Mouse (Mus musculus): ENCODE measurements around the gene S100a13. TPM values are rescaled to one million over a fixed set of nuclear protein-coding genes. Genes with fewer than 3 reads are reported as not detected.

Gene S100a13
- polyA plus RNA-seq, 1 experiment from 2014 or later: 44.1 TPM

GRCm38 (mm10) chr3:90475831-90476611 lies 38.2 kb upstream of the S100a13 start, which contains the start of gene Ilf2:
Gene Ilf2 (plus strand): TSS chr3:90476126.
- ATAC-seq (ENCODE audit: insufficient read depth, low FRiP score): peak; percentile 99
- peak within 1 kb of the TSS; percentile 86 for H3K9ac ChIP-seq (ENCODE audit: low read length)
- WGBS: under 1% methylated on average over 45 of the region's 45 CpGs

DNA sequence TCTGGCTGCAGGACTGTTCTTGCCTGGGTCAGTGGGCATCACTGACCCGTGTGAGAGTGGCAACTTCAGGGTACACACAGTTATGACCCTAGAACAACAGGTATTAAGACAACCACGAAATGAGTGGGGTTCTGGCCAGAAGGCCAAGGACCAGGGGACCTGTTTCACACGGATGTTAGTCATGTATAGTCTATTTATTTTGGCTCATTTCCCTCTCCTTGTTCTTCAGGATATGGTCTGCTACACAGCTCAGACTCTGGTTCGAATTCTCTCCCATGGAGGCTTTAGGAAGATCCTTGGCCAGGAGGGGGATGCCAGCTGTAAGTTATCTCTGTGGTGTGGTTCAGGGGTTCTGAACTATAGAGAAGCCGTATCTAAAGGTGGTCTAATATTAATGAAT lies 27.2 kb upstream of the S100a13 start:
- 80% methylated on average over 5 of the region's 5 CpGs for WGBS
- no peak overlapping the region for H3K4me3 ChIP-seq (replicated peaks; ENCODE audit: low read length)
- H3K27me3 ChIP-seq (ENCODE audit: control insufficient read depth, insufficient read depth, low read length): no peaks in the 10 kb centered on the region
- peaks cover 8% of the 10 kb centered on the region for H3K4me1 ChIP-seq (ENCODE audit: control insufficient read depth, insufficient read depth, low read length)
- H3K9ac ChIP-seq (ENCODE audit: low read length): no peak overlapping the region
- H3K9me3 ChIP-seq (replicated peaks; ENCODE audit: control insufficient read depth, low read length): no peaks in the 10 kb centered on the region
- no peak overlapping the region for H3K27ac ChIP-seq (ENCODE audit: low read length)
- peaks cover 16% of the 10 kb centered on the region for H3K36me3 ChIP-seq (ENCODE audit: control insufficient read depth, insufficient read depth, low read length)
- ATAC-seq (ENCODE audit: insufficient read depth, low FRiP score): no peak
- no peak overlapping the region for H3K4me2 ChIP-seq (ENCODE audit: low read depth, low read length)

More at GRCm38 (mm10) chr3:90475831-90476611, 38.2 kb upstream of the S100a13 start, which contains the start of gene Ilf2:
- peak within 1 kb of the TSS; percentile 59 for H3K4me2 ChIP-seq (ENCODE audit: low read depth, low read length)
- no peaks in the 10 kb centered on the region for H3K9me3 ChIP-seq (replicated peaks; ENCODE audit: control insufficient read depth, low read length)
- peak within 1 kb of the TSS; percentile 74 for H3K4me3 ChIP-seq (replicated peaks; ENCODE audit: low read length)
- H3K36me3 ChIP-seq (ENCODE audit: control insufficient read depth, insufficient read depth, low read length): peaks cover 12% of the 10 kb centered on the region
- H3K27ac ChIP-seq (ENCODE audit: low read length): peak within 1 kb of the TSS; percentile 88
- H3K4me1 ChIP-seq (ENCODE audit: control insufficient read depth, insufficient read depth, low read length): peaks cover 7% of the 10 kb centered on the region; the same call in 1 of the 2 replicates
- no peaks in the 10 kb centered on the region for H3K27me3 ChIP-seq (ENCODE audit: control insufficient read depth, insufficient read depth, low read length)

- 76% methylated on average over 6 of the region's 6 CpGs for WGBS
- Histone ChIP-seq H3K36me3 (ENCODE audit: control insufficient read depth, insufficient read depth, low read length) (peaks cover 8% of the 10 kb centered on the region), H3K27me3 (ENCODE audit: control insufficient read depth, insufficient read depth, low read length) (no peaks in the 10 kb centered on the region)
Observed at GRCm38 (mm10) chr3:90488576-90488975, 25.7 kb upstream of the S100a13 start.

DNA sequence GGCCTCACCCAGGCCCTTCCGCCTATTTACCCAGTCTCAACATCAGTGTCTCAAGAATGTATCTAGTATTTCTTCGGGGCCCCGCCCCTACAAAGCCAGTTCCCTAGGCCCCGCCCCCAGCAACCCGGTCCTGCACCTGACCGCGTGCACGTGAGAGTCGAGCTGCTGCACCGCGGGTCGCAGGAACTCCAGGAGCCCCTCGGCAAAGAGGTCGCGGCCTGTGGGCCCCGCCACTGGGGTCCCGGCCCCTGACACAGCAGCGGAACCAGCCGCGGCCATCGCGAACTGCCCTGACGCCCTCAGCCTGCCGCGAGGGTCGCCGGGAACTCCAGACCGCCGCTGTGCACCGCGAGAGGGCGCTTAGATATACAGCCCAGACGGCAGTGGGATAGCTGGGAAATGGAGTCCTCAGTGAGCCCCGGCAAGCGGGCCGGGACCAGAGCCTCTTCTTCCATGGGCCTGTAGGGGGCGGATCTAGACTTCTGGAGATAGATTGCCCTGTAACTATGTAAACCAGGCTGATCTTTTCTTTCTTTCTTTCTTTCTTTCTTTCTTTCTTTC lies 23.5 kb upstream of the S100a13 start, which contains the start of gene Snapin:
Gene Snapin (minus strand): TSS at position 338 of the 561 bp plus-strand sequence.
- peak; percentile 98 for ATAC-seq (ENCODE audit: insufficient read depth, low FRiP score)
- H3K4me1 ChIP-seq (ENCODE audit: control insufficient read depth, insufficient read depth, low read length): peaks cover 8% of the 10 kb centered on the region
- H3K9ac ChIP-seq (ENCODE audit: low read length): peak within 1 kb of the TSS; percentile 86
- peak within 1 kb of the TSS; percentile 80 for H3K4me2 ChIP-seq (ENCODE audit: low read depth, low read length)
- peaks cover 11% of the 10 kb centered on the region for H3K36me3 ChIP-seq (ENCODE audit: control insufficient read depth, insufficient read depth, low read length)
- H3K27me3 ChIP-seq (ENCODE audit: control insufficient read depth, insufficient read depth, low read length): no peaks in the 10 kb centered on the region
- H3K4me3 ChIP-seq (replicated peaks; ENCODE audit: low read length): peak within 1 kb of the TSS; percentile 88
- peak within 1 kb of the TSS; percentile 84 for H3K27ac ChIP-seq (ENCODE audit: low read length)
- under 1% methylated on average over 37 of the region's 37 CpGs for WGBS
- H3K9me3 ChIP-seq (replicated peaks; ENCODE audit: control insufficient read depth, low read length): no peaks in the 10 kb centered on the region

More at GRCm38 (mm10) chr3:90488576-90488975, 25.7 kb upstream of the S100a13 start:
- Histone ChIP-seq H3K27ac (ENCODE audit: low read length) (no peak overlapping the region), H3K4me1 (ENCODE audit: control insufficient read depth, insufficient read depth, low read length) (peaks cover 8% of the 10 kb centered on the region), H3K9ac (ENCODE audit: low read length) (no peak overlapping the region), H3K4me3 (replicated peaks; ENCODE audit: low read length) (no peak overlapping the region), H3K4me2 (ENCODE audit: low read depth, low read length) (no peak overlapping the region), H3K9me3 (replicated peaks; ENCODE audit: control insufficient read depth, low read length) (no peaks in the 10 kb centered on the region)
- ATAC-seq (ENCODE audit: insufficient read depth, low FRiP score): no peak

DNA sequence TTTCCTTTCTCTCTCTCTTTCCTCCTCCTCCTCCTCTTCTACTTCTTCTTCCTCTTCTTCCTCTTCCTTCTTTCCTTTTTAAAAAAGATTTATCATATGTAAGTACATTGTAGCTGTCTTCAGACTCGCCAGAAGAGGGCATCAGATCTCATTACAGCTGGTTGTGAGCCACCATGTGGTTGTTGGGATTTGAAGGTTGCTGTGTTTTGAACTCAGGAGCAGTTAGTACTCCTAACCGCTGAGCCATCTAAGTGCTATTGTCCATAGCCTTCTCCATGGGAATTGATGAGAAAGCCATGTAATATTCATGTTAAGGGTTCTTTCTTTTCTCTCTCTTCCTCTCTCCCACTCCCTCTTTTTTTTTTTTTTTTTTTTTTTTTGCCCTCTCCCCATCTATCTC lies 22.9 kb upstream of the S100a13 start:
- H3K4me1 ChIP-seq (ENCODE audit: control insufficient read depth, insufficient read depth, low read length): peaks cover 8% of the 10 kb centered on the region
- no peak for ATAC-seq (ENCODE audit: insufficient read depth, low FRiP score)
- H3K4me2 ChIP-seq (ENCODE audit: low read depth, low read length): no peak overlapping the region
- peaks cover 11% of the 10 kb centered on the region for H3K36me3 ChIP-seq (ENCODE audit: control insufficient read depth, insufficient read depth, low read length)
- H3K4me3 ChIP-seq (replicated peaks; ENCODE audit: low read length): no peak overlapping the region
- WGBS: 34% methylated on average over 2 of the region's 2 CpGs
- no peaks in the 10 kb centered on the region for H3K9me3 ChIP-seq (replicated peaks; ENCODE audit: control insufficient read depth, low read length)
- no peaks in the 10 kb centered on the region for H3K27me3 ChIP-seq (ENCODE audit: control insufficient read depth, insufficient read depth, low read length)
- no peak overlapping the region for H3K9ac ChIP-seq (ENCODE audit: low read length)
- H3K27ac ChIP-seq (ENCODE audit: low read length): no peak overlapping the region

DNA sequence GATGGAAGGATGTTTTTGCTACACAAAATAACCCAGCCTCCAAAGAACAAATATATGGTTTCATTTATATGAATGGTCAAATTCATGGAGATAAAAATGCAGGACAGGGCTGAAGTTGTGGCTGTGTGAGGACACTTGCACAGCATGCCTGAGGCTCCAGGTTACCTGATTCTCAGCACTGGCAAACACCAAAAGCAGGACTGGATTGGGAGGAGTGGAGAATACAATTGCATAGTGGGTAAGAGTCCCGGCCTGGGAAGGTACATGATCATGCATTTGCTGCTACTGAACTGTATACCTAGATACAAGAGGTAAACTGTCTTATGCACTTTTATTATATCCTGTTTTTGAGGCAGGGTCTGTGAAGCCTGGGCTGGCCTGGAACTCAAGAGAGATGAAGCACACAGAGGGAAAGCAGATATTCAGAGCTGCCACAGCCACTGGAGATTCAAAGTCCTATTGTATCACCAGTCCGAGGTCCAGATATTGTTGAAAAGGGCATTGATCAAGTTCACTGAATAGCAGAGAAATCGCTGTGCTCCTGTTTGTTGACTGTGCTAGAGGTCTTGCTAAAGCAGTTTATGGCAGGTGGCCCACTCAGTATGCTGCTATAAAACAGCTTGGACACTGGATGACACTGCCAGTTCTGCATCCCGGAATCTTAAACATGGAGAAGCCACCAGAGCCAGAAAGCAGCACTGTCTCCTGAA lies 20.2 kb upstream of the S100a13 start:
- no peak overlapping the region for H3K9ac ChIP-seq (ENCODE audit: low read length)
- peaks cover 8% of the 10 kb centered on the region for H3K4me1 ChIP-seq (ENCODE audit: control insufficient read depth, insufficient read depth, low read length)
- H3K27ac ChIP-seq (ENCODE audit: low read length): no peak overlapping the region
- WGBS: 46% methylated on average over 4 of the region's 4 CpGs
- no peak overlapping the region for H3K4me3 ChIP-seq (replicated peaks; ENCODE audit: low read length)
- no peak overlapping the region for H3K4me2 ChIP-seq (ENCODE audit: low read depth, low read length)
- ATAC-seq (ENCODE audit: insufficient read depth, low FRiP score): no peak
- peaks cover 17% of the 10 kb centered on the region for H3K36me3 ChIP-seq (ENCODE audit: control insufficient read depth, insufficient read depth, low read length)
- no peaks in the 10 kb centered on the region for H3K27me3 ChIP-seq (ENCODE audit: control insufficient read depth, insufficient read depth, low read length)
- no peaks in the 10 kb centered on the region for H3K9me3 ChIP-seq (replicated peaks; ENCODE audit: control insufficient read depth, low read length)

GRCm38 (mm10) chr3:90495850-90496525 lies 18.2 kb upstream of the S100a13 start:
- 85% methylated on average over 7 of the region's 7 CpGs for WGBS
- no peaks in the 10 kb centered on the region for H3K27me3 ChIP-seq (ENCODE audit: control insufficient read depth, insufficient read depth, low read length)
- no peak overlapping the region for H3K4me3 ChIP-seq (replicated peaks; ENCODE audit: low read length)
- 0 out of 2 replicates have a peak overlapping the region, but pooled peaks have one; percentile 2 for H3K27ac ChIP-seq (ENCODE audit: low read length)
- H3K4me1 ChIP-seq (ENCODE audit: control insufficient read depth, insufficient read depth, low read length): no peaks in the 10 kb centered on the region
- H3K9ac ChIP-seq (ENCODE audit: low read length): no peak overlapping the region
- no peak for ATAC-seq (ENCODE audit: insufficient read depth, low FRiP score)
- H3K36me3 ChIP-seq (ENCODE audit: control insufficient read depth, insufficient read depth, low read length): peaks cover 19% of the 10 kb centered on the region
- no peak overlapping the region for H3K4me2 ChIP-seq (ENCODE audit: low read depth, low read length)
- H3K9me3 ChIP-seq (replicated peaks; ENCODE audit: control insufficient read depth, low read length): no peaks in the 10 kb centered on the region

GRCm38 (mm10) chr3:90497597-90497996 lies 16.6 kb upstream of the S100a13 start:
- Histone ChIP-seq H3K4me3 (replicated peaks; ENCODE audit: low read length) (no peak overlapping the region), H3K27me3 (ENCODE audit: control insufficient read depth, insufficient read depth, low read length) (no peaks in the 10 kb centered on the region), H3K4me2 (ENCODE audit: low read depth, low read length) (no peak overlapping the region), H3K4me1 (ENCODE audit: control insufficient read depth, insufficient read depth, low read length) (no peaks in the 10 kb centered on the region), H3K27ac (ENCODE audit: low read length) (no peak overlapping the region), H3K9ac (ENCODE audit: low read length) (no peak overlapping the region), H3K36me3 (ENCODE audit: control insufficient read depth, insufficient read depth, low read length) (peaks cover 23% of the 10 kb centered on the region), H3K9me3 (replicated peaks; ENCODE audit: control insufficient read depth, low read length) (no peaks in the 10 kb centered on the region)
- no peak for ATAC-seq (ENCODE audit: insufficient read depth, low FRiP score)

Data from stomach, embryonic 16.5 days (tissue).